Mouse (Mus musculus): ENCODE measurements around the gene Mapre3.

DNA sequence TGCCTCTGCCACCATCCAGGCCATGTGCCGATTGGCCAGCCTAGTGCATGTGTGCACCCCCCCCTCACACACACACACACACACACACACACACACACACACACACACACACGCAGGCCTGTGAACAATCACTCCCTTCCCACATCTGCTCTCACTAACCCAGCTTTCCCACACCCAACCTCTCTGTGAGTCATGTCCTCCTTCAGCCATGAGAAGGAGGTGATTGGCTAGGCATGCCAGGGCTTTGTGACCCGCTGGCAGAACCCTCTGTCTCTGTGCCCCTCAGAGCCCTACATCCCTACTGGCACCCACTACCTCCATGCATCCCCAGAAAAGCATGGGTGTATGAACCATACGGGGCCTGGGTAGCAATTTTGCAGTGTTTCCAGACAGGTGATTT, 39.1 kb downstream of the Mapre3 start:
- TF ChIP-seq POLR2A (IDR thresholded peaks at IDR 0.05; ENCODE audit: insufficient read length, low read depth) (no peak), TCF3 (IDR thresholded peaks at IDR 0.05; ENCODE audit: insufficient read length, low read depth) (no peak), MYOG (IDR thresholded peaks at IDR 0.05; ENCODE audit: control insufficient read depth in 1 of 3, insufficient read depth in 1 of 3, insufficient read length in 2 of 3, low read depth in 2 of 3) (no peak), SRF (IDR thresholded peaks at IDR 0.05; ENCODE audit: control insufficient read depth, insufficient read length, low read depth) (no peak), USF1 (IDR thresholded peaks at IDR 0.05; ENCODE audit: low read depth) (no peak), E2F4 (IDR thresholded peaks at IDR 0.05; ENCODE audit: insufficient read depth) (no peak), REST (IDR thresholded peaks at IDR 0.05; ENCODE audit: insufficient read depth, insufficient read length) (no peak), MYOD1 (IDR thresholded peaks at IDR 0.05; ENCODE audit: control insufficient read depth in 1 of 3, insufficient read length in 2 of 3, low read depth in 2 of 3) (no peak), MAX (IDR thresholded peaks at IDR 0.05; ENCODE audit: low read depth) (no peak), CEBPB (IDR thresholded peaks at IDR 0.05; ENCODE audit: insufficient read depth, poor library complexity, severe bottlenecking) (no peak)

All from myocyte (in vitro differentiated cells).